Mouse (Mus musculus): ENCODE measurements around the gene Rhbdf1. TPM values are rescaled to one million over a fixed set of nuclear protein-coding genes. Genes with fewer than 3 reads are reported as not detected.

The Rhbdf1 gene
- polyA plus RNA-seq, 1 experiment from 2014 or later: 34.1 TPM

DNA sequence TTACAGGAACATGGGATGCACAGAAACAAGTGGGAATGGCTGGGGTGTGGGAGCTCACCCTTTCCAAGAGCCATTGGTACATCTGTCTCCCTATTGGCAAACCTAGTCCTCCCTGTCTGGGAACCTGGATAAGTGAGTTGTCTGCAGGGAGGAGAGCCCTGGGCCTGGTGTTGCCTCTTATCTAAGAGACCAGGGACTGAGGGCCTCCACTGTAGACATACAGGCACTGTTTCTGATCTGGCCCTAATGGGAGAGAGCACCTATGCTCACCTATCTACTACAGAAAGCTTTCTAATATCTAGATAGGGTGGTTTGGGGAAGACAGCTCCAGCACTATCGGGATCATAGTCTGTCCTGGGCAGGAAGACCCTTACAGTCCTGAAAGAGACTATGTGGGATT lies 34.0 kb upstream of the Rhbdf1 start:
- peak; percentile 80 for ATAC-seq (ENCODE audit: extremely low read depth, insufficient number of reproducible peaks, low FRiP score, low TSS enrichment)
- Histone ChIP-seq H3K27ac (replicated peaks) (peak overlapping the region; percentile 51), H3K4me2 (0 out of 2 replicates have a peak overlapping the region, but pooled peaks have one; percentile 13)

DNA sequence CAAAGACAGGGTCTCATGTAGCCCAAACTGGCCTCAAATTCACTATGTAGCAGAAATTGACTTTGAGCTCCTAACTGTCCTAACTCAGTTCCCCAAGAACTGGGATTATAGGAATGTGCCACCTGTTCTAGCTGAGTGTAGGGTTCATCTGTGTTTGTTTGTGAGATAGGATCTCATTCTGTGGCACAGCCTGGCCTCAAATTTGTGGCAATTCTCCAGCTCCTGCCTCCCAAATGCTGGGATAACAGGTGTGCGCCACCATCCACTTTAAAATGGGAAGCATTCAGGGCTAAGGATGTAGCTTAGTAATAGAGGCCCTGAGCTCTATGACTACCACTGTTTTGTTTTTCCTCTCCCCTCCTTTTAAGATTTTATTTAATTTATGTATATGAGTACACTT lies 31.0 kb upstream of the Rhbdf1 start:
- Histone ChIP-seq H3K4me3 (no peak overlapping the region), H3K36me3 (peaks cover 73% of the 10 kb centered on the region), H3K4me1 (no peaks in the 10 kb centered on the region), H3K27me3 (replicated peaks) (no peaks in the 10 kb centered on the region), H3K9me3 (no peaks in the 10 kb centered on the region), H3K9ac (no peak overlapping the region), H3K4me2 (no peak overlapping the region), H3K27ac (replicated peaks) (no peak overlapping the region)
- no peak for ATAC-seq (ENCODE audit: extremely low read depth, insufficient number of reproducible peaks, low FRiP score, low TSS enrichment)
- WGBS: 100% methylated on average over 1 of the region's 1 CpGs

More for the DNA sequence above, 34.0 kb upstream of the Rhbdf1 start:
- 75% methylated on average over 1 of the region's 1 CpGs for WGBS
- Histone ChIP-seq H3K4me3 (no peak overlapping the region), H3K36me3 (peaks cover 59% of the 10 kb centered on the region), H3K9me3 (no peaks in the 10 kb centered on the region), H3K4me1 (no peaks in the 10 kb centered on the region), H3K27me3 (replicated peaks) (no peaks in the 10 kb centered on the region), H3K9ac (peak overlapping the region; percentile 44; the same call in 1 of the 2 replicates)

GRCm38 (mm10) chr11:32250880-32251763 lies 29.0 kb upstream of the Rhbdf1 start:
- Histone ChIP-seq H3K9me3 (no peaks in the 10 kb centered on the region), H3K27me3 (replicated peaks) (no peaks in the 10 kb centered on the region), H3K4me2 (peak overlapping the region; percentile 30), H3K4me1 (no peaks in the 10 kb centered on the region), H3K4me3 (no peak overlapping the region), H3K36me3 (peaks cover 93% of the 10 kb centered on the region), H3K27ac (replicated peaks) (peak overlapping the region; percentile 82), H3K9ac (peak overlapping the region; percentile 19; the same call in 1 of the 2 replicates)
- 73% methylated on average over 8 of the region's 8 CpGs for WGBS
- peak; percentile 75 for ATAC-seq (ENCODE audit: extremely low read depth, insufficient number of reproducible peaks, low FRiP score, low TSS enrichment)

DNA sequence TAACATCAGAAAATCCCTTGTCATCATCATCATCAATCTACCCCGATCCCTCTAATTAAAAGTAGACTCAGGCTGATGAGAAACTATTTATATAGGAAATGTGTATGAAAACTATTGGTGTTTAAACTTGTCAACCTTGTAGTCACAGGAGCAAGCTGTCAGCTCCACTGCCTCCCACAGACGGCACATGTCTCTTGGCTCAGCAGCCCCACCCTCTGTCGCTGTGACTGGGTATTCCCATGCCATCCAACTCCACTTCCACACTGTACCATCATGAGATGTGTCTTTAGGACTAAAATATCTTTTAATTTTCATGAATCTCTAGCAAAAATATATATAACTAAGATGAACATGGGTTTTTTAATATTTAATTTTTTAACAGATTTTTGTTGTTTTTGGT lies 26.2 kb upstream of the Rhbdf1 start:
- Histone ChIP-seq H3K27ac (replicated peaks) (peak overlapping the region; percentile 67; the same call in 1 of the 2 replicates), H3K9ac (no peak overlapping the region), H3K36me3 (peaks cover 91% of the 10 kb centered on the region), H3K9me3 (no peaks in the 10 kb centered on the region), H3K4me3 (no peak overlapping the region), H3K4me2 (no peak overlapping the region), H3K4me1 (peaks cover 15% of the 10 kb centered on the region), H3K27me3 (replicated peaks) (no peaks in the 10 kb centered on the region)
- 72% methylated on average over 3 of the region's 3 CpGs for WGBS
- ATAC-seq (ENCODE audit: extremely low read depth, insufficient number of reproducible peaks, low FRiP score, low TSS enrichment): no peak

- peak overlapping the region; percentile 20; the same call in 1 of the 2 replicates for H3K4me2 ChIP-seq
- peak overlapping the region; percentile 67 for H3K27ac ChIP-seq (replicated peaks)
- H3K36me3 ChIP-seq: peaks cover 84% of the 10 kb centered on the region
- no peak overlapping the region for H3K4me3 ChIP-seq
- no peak for ATAC-seq (ENCODE audit: extremely low read depth, insufficient number of reproducible peaks, low FRiP score, low TSS enrichment)
- peaks cover 23% of the 10 kb centered on the region for H3K4me1 ChIP-seq
- H3K9me3 ChIP-seq: no peaks in the 10 kb centered on the region
- H3K9ac ChIP-seq: peak overlapping the region; percentile 37; the same call in 1 of the 2 replicates
- no peaks in the 10 kb centered on the region for H3K27me3 ChIP-seq (replicated peaks)
Observed at GRCm38 (mm10) chr11:32247068-32247467, 25.0 kb upstream of the Rhbdf1 start.

- peak; percentile 86 for ATAC-seq (ENCODE audit: extremely low read depth, insufficient number of reproducible peaks, low FRiP score, low TSS enrichment)
- peaks cover 84% of the 10 kb centered on the region for H3K36me3 ChIP-seq
Observed at GRCm38 (mm10) chr11:32245614-32246013, 23.5 kb upstream of the Rhbdf1 start.

GRCm38 (mm10) chr11:32244617-32245016 lies 22.5 kb upstream of the Rhbdf1 start:
- H3K4me3 ChIP-seq: no peak overlapping the region
- peaks cover 83% of the 10 kb centered on the region for H3K36me3 ChIP-seq
- H3K9me3 ChIP-seq: no peaks in the 10 kb centered on the region
- H3K4me1 ChIP-seq: peaks cover 23% of the 10 kb centered on the region
- peak overlapping the region; percentile 33 for H3K9ac ChIP-seq
- no peak for ATAC-seq (ENCODE audit: extremely low read depth, insufficient number of reproducible peaks, low FRiP score, low TSS enrichment)
- 82% methylated on average over 1 of the region's 1 CpGs for WGBS
- H3K4me2 ChIP-seq: peak overlapping the region; percentile 28; the same call in 1 of the 2 replicates
- H3K27ac ChIP-seq (replicated peaks): peak overlapping the region; percentile 80
- H3K27me3 ChIP-seq (replicated peaks): no peaks in the 10 kb centered on the region

More at GRCm38 (mm10) chr11:32245614-32246013, 23.5 kb upstream of the Rhbdf1 start:
- Histone ChIP-seq H3K4me2 (peak overlapping the region; percentile 27; the same call in 1 of the 2 replicates), H3K27ac (replicated peaks) (peak overlapping the region; percentile 80), H3K9me3 (no peaks in the 10 kb centered on the region), H3K9ac (no peak overlapping the region; the same call in 1 of the 2 replicates), H3K27me3 (replicated peaks) (no peaks in the 10 kb centered on the region), H3K4me1 (peaks cover 23% of the 10 kb centered on the region), H3K4me3 (no peak overlapping the region)
- WGBS: 72% methylated on average over 6 of the region's 6 CpGs

DNA sequence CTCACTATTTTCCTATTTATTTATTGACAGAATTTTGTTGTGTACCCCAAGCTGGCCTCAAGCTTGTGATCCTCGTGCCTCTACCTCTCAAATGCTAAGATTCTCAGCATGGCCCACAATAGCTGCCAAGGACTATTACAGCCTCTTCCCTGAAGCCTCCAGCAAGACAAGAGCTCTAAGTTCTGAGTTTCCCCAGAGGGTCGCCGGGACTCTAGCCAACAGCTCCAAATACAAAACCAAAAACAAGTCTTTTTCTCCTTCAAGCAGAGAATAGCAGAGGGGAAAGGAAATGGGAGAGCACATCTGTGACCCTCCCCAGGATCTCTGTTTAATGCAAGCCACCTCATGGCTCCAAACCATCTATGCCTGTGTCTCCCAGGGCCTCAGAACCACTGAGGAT lies 22.0 kb upstream of the Rhbdf1 start:
- H3K4me2 ChIP-seq: peak overlapping the region; percentile 28
- H3K27me3 ChIP-seq (replicated peaks): no peaks in the 10 kb centered on the region
- H3K4me3 ChIP-seq: no peak overlapping the region
- peaks cover 83% of the 10 kb centered on the region for H3K36me3 ChIP-seq
- no peaks in the 10 kb centered on the region for H3K9me3 ChIP-seq
- peak overlapping the region; percentile 54; the same call in 1 of the 2 replicates for H3K9ac ChIP-seq
- WGBS: 73% methylated on average over 3 of the region's 3 CpGs
- peak overlapping the region; percentile 80 for H3K27ac ChIP-seq (replicated peaks)
- peaks cover 23% of the 10 kb centered on the region for H3K4me1 ChIP-seq
- ATAC-seq (ENCODE audit: extremely low read depth, insufficient number of reproducible peaks, low FRiP score, low TSS enrichment): no peak

DNA sequence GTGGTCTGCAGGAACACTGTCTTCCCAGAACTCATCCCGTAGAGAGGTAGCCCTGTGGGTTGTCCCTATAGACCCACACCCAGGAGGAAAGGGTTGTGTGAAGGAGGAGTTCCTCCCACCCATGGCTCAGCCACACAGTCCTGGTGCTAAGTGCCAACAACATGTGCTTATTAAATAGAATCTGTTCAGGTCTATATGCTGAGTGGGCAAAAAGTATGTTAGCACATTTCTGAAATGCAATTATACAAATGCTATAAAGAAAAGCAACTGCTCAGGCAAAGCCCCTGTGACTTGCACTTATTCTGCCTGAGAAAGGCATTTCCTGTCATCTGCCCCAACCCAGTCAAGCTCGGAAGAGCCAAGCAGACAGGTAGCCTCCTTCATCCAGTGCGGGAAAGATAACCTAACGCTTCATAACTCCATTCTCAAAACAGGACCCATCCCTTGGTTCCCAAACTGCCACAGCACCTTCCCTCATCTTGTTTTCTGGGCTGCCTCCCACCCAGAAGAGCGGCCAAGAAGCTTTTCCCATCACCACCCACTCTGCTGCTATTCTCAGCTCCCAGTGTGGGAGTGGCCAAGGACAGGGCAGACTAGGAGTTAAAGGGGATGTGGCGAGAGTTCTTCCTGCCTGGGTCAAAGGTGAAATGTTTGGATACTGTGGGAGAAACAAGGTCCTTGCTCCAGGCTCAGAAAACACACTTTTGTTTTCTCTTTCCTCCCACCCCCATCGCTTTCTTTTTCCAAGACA lies 21.3 kb upstream of the Rhbdf1 start:
- peaks cover 23% of the 10 kb centered on the region for H3K4me1 ChIP-seq
- peak overlapping the region; percentile 28 for H3K4me2 ChIP-seq
- H3K36me3 ChIP-seq: peaks cover 83% of the 10 kb centered on the region
- H3K27me3 ChIP-seq (replicated peaks): no peaks in the 10 kb centered on the region
- no peak for ATAC-seq (ENCODE audit: extremely low read depth, insufficient number of reproducible peaks, low FRiP score, low TSS enrichment)
- peak overlapping the region; percentile 54; the same call in 1 of the 2 replicates for H3K9ac ChIP-seq
- H3K27ac ChIP-seq (replicated peaks): peak overlapping the region; percentile 80
- 46% methylated on average over 7 of the region's 7 CpGs for WGBS
- H3K9me3 ChIP-seq: no peaks in the 10 kb centered on the region
- H3K4me3 ChIP-seq: no peak overlapping the region

DNA sequence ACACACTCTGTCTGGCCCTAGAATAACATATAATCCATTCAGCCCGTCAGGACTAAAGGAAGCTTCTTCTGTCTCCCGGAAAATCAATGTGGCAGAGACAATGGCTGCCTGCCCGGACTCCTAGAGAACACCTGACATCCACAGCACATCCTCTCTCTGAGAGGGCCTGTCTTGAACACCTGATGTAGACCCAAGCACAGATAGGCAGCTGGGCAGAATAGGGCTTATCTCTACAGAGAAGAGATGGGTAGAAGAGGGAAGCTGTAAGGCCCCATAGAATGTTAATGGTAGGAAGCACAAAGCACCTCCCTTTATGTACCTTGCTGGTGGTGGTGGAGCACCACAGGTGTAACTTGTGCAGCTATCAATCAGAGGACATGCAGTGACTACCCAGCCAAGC lies 20.1 kb upstream of the Rhbdf1 start:
- ATAC-seq (ENCODE audit: extremely low read depth, insufficient number of reproducible peaks, low FRiP score, low TSS enrichment): no peak

GRCm38 (mm10) chr11:32241391-32241790 lies 19.3 kb upstream of the Rhbdf1 start:
- no peak overlapping the region for H3K4me3 ChIP-seq
- no peaks in the 10 kb centered on the region for H3K27me3 ChIP-seq (replicated peaks)
- no peak overlapping the region for H3K9ac ChIP-seq
- no peak overlapping the region for H3K27ac ChIP-seq (replicated peaks)
- no peak for ATAC-seq (ENCODE audit: extremely low read depth, insufficient number of reproducible peaks, low FRiP score, low TSS enrichment)
- H3K36me3 ChIP-seq: peaks cover 77% of the 10 kb centered on the region
- no peaks in the 10 kb centered on the region for H3K9me3 ChIP-seq
- H3K4me1 ChIP-seq: peaks cover 40% of the 10 kb centered on the region
- H3K4me2 ChIP-seq: no peak overlapping the region

More for the DNA sequence above, 20.1 kb upstream of the Rhbdf1 start:
- H3K36me3 ChIP-seq: peaks cover 77% of the 10 kb centered on the region
- no peaks in the 10 kb centered on the region for H3K27me3 ChIP-seq (replicated peaks)
- no peaks in the 10 kb centered on the region for H3K9me3 ChIP-seq
- H3K4me1 ChIP-seq: peaks cover 32% of the 10 kb centered on the region
- H3K27ac ChIP-seq (replicated peaks): 0 out of 2 replicates have a peak overlapping the region, but pooled peaks have one; percentile 80
- H3K4me3 ChIP-seq: no peak overlapping the region
- H3K9ac ChIP-seq: 0 out of 2 replicates have a peak overlapping the region, but pooled peaks have one; percentile 19
- WGBS: 79% methylated on average over 3 of the region's 3 CpGs
- peak overlapping the region; percentile 0; the same call in 1 of the 2 replicates for H3K4me2 ChIP-seq

All from heart, embryonic 13.5 days (tissue).